Mouse (Mus musculus): Measurements from ENCODE around the gene Clec2h. TPM values are rescaled to one million over a fixed set of nuclear protein-coding genes. Genes with fewer than 3 reads are reported as not detected.
"Not testable (repeated sequence)": the region's sequence is repeated elsewhere in the genome, so short reads cannot be mapped to it uniquely, and the experiment has no call there.

Gene Clec2h
- polyA plus RNA-seq, 1 experiment from 2014 or later, result 1.4 TPM

DNA sequence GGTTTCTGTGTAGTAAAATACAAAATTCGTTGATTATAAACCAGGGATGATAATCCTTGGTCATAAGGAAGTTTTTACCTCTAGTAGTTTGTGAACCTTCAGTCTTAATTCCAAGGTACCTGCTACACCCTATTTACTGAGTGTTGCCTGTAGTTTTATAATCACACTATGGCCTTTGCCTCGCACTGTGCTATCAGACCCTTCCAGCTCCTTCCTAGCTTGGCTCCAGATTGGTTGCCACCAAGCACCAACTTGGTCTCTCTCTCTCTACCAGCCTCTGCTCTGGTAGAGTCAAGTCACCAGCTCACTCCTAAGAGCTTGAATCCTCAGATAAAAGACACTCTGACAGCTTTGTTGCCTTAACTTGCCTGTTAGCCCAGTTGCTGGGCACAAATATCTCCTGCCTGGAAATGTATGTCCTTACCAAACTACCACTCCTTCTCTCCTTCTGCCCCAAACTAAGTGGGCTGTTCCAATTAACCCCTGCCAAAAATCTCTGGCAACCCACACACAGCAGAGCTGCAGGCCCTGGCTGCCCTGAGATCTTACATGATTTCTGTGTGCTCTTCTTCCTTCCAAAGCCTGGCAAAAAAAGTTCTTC lies 21.0 kb upstream of the Clec2h start:
- Histone ChIP-seq H3K4me3 (ENCODE audit: low read length) (no peak overlapping the region), H3K4me2 (ENCODE audit: low read depth, low read length) (no peak overlapping the region), H3K4me1 (ENCODE audit: control insufficient read depth, insufficient read depth, low read length) (no peaks in the 10 kb centered on the region), H3K36me3 (ENCODE audit: control insufficient read depth, insufficient read depth) (no peaks in the 10 kb centered on the region), H3K9ac (ENCODE audit: low read length) (no peak overlapping the region), H3K27me3 (ENCODE audit: control insufficient read depth, insufficient read depth, low read length) (no peaks in the 10 kb centered on the region), H3K27ac (ENCODE audit: low read length) (no peak overlapping the region), H3K9me3 (replicated peaks; ENCODE audit: control insufficient read depth, low read length) (peaks cover 2% of the 10 kb centered on the region; the same call in 1 of the 2 replicates)
- no peak for ATAC-seq (replicated peaks; ENCODE audit: extremely low read depth, insufficient read depth, low FRiP score)
- WGBS, result 59% methylated on average over 2 of the region's 2 CpGs

DNA sequence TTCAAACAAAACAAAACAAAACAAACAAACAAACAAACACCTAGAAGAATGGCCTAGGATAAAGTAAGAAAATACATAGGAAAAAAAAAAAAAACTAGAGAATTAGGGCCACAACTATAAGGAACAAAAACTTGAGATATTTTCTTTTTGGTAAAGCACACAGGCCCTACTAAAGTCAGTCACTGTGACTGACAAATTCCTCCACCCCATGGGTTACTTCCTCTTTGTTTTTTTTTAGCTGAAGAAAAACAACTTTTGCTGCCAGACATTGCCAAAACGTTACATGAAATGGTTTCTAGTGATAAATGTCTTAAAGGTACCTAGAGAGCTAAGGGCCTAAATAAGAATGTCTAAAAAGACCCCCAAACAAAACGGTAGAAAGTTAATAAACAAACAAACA lies 18.2 kb upstream of the Clec2h start:
- no peak overlapping the region for H3K9ac ChIP-seq (ENCODE audit: low read length)
- no peak overlapping the region for H3K4me2 ChIP-seq (ENCODE audit: low read depth, low read length)
- 0 out of 2 replicates have a peak, but pooled peaks cover 2% of the 10 kb centered on the region for H3K4me1 ChIP-seq (ENCODE audit: control insufficient read depth, insufficient read depth, low read length)
- WGBS, result 48% methylated on average over 2 of the region's 2 CpGs
- H3K27me3 ChIP-seq (ENCODE audit: control insufficient read depth, insufficient read depth, low read length), result no peaks in the 10 kb centered on the region
- H3K4me3 ChIP-seq (ENCODE audit: low read length), result no peak overlapping the region
- no peak overlapping the region for H3K27ac ChIP-seq (ENCODE audit: low read length)
- no peak for ATAC-seq (replicated peaks; ENCODE audit: extremely low read depth, insufficient read depth, low FRiP score)
- H3K9me3 ChIP-seq (replicated peaks; ENCODE audit: control insufficient read depth, low read length), result no peaks in the 10 kb centered on the region
- H3K36me3 ChIP-seq (ENCODE audit: control insufficient read depth, insufficient read depth), result no peaks in the 10 kb centered on the region

DNA sequence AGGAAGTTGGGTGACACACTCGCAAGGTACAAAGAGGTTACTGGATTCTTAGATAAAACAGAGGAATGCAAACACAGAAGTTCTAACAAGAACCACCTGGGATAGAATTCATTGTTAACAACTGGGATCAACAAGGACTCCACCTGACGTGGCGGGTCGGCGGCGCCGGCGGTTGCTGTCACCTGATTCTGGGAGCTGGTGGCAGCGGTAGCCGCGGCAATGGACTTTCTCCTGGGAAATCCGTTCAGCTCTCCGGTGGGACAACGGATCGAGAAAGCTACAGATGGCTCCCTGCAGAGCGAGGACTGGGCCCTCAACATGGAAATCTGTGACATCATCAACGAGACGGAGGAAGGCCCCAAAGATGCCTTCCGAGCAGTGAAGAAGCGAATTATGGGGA lies 17.5 kb upstream of the Clec2h start:
- not testable (repeated sequence) for H3K4me3 ChIP-seq (ENCODE audit: low read length); H3K27me3 ChIP-seq (ENCODE audit: control insufficient read depth, insufficient read depth, low read length); H3K9ac ChIP-seq (ENCODE audit: low read length); H3K36me3 ChIP-seq (ENCODE audit: control insufficient read depth, insufficient read depth); ATAC-seq (replicated peaks; ENCODE audit: extremely low read depth, insufficient read depth, low FRiP score); H3K4me2 ChIP-seq (ENCODE audit: low read depth, low read length); H3K27ac ChIP-seq (ENCODE audit: low read length); H3K4me1 ChIP-seq (ENCODE audit: control insufficient read depth, insufficient read depth, low read length); H3K9me3 ChIP-seq (replicated peaks; ENCODE audit: control insufficient read depth, low read length)
- WGBS, result 94% methylated on average over 20 of the region's 20 CpGs

DNA sequence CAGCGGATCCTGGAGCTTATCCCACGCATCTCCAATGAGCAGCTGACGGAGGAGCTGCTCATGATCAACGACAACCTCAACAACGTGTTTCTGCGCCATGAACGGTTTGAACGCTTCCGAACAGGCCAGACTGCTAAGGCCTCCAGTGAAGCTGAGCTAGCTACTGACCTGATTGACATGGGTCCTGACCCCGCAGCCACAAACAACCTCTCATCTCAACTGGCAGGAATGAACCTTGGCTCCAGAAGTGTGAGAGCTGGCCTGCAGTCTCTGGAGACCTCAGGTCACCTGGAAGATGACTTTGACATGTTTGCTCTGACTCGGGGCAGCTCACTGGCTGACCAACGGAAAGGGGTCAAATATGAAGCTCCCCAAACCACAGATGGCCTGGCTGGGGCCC lies 16.5 kb upstream of the Clec2h start:
- H3K9me3 ChIP-seq (replicated peaks; ENCODE audit: control insufficient read depth, low read length); H3K9ac ChIP-seq (ENCODE audit: low read length); H3K27me3 ChIP-seq (ENCODE audit: control insufficient read depth, insufficient read depth, low read length); H3K4me1 ChIP-seq (ENCODE audit: control insufficient read depth, insufficient read depth, low read length); H3K4me2 ChIP-seq (ENCODE audit: low read depth, low read length); H3K27ac ChIP-seq (ENCODE audit: low read length); H3K36me3 ChIP-seq (ENCODE audit: control insufficient read depth, insufficient read depth); ATAC-seq (replicated peaks; ENCODE audit: extremely low read depth, insufficient read depth, low FRiP score); H3K4me3 ChIP-seq (ENCODE audit: low read length): not testable (repeated sequence)
- WGBS, result 88% methylated on average over 12 of the region's 12 CpGs

DNA sequence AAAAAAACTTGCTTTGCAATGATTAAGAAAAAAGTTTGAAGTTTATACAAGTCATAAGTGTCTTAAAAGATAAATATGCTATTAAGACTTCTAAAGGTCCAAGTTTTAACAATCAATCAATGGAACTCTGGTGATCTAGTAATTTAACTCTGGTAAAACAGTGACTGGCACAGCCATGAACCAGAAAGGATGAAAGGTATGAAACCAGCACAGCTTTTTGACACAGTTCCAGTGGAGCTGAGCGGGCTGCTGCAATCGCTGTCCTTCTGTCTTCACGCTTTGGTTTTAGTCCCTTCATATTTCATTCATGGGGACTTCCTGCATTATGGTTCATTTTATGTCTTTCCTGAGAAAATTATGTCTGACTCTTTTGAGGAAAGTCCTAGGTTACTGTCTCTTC lies 12.5 kb upstream of the Clec2h start:
- WGBS, result 83% methylated on average over 3 of the region's 3 CpGs
- Histone ChIP-seq H3K4me3 (ENCODE audit: low read length) (no peak overlapping the region), H3K4me1 (ENCODE audit: control insufficient read depth, insufficient read depth, low read length) (0 out of 2 replicates have a peak, but pooled peaks cover 2% of the 10 kb centered on the region), H3K4me2 (ENCODE audit: low read depth, low read length) (no peak overlapping the region), H3K36me3 (ENCODE audit: control insufficient read depth, insufficient read depth) (no peaks in the 10 kb centered on the region), H3K27me3 (ENCODE audit: control insufficient read depth, insufficient read depth, low read length) (no peaks in the 10 kb centered on the region), H3K27ac (ENCODE audit: low read length) (no peak overlapping the region), H3K9me3 (replicated peaks; ENCODE audit: control insufficient read depth, low read length) (no peaks in the 10 kb centered on the region), H3K9ac (ENCODE audit: low read length) (no peak overlapping the region)
- ATAC-seq (replicated peaks; ENCODE audit: extremely low read depth, insufficient read depth, low FRiP score), result no peak

- WGBS, result 67% methylated on average over 1 of the region's 1 CpGs
- no peak overlapping the region for H3K27ac ChIP-seq (ENCODE audit: low read length)
- H3K9ac ChIP-seq (ENCODE audit: low read length), result no peak overlapping the region
- no peaks in the 10 kb centered on the region for H3K9me3 ChIP-seq (replicated peaks; ENCODE audit: control insufficient read depth, low read length)
- H3K4me3 ChIP-seq (ENCODE audit: low read length), result no peak overlapping the region
- H3K4me1 ChIP-seq (ENCODE audit: control insufficient read depth, insufficient read depth, low read length), result 0 out of 2 replicates have a peak, but pooled peaks cover 2% of the 10 kb centered on the region
- no peaks in the 10 kb centered on the region for H3K36me3 ChIP-seq (ENCODE audit: control insufficient read depth, insufficient read depth)
- no peak for ATAC-seq (replicated peaks; ENCODE audit: extremely low read depth, insufficient read depth, low FRiP score)
- no peak overlapping the region for H3K4me2 ChIP-seq (ENCODE audit: low read depth, low read length)
- no peaks in the 10 kb centered on the region for H3K27me3 ChIP-seq (ENCODE audit: control insufficient read depth, insufficient read depth, low read length)
Measured at GRCm38 (mm10) chr6:128650187-128650586, 12.0 kb upstream of the Clec2h start.

- 77% methylated on average over 3 of the region's 7 CpGs for WGBS
- not testable (repeated sequence) for H3K36me3 ChIP-seq (ENCODE audit: control insufficient read depth, insufficient read depth); H3K9ac ChIP-seq (ENCODE audit: low read length); ATAC-seq (replicated peaks; ENCODE audit: extremely low read depth, insufficient read depth, low FRiP score); H3K4me3 ChIP-seq (ENCODE audit: low read length); H3K4me1 ChIP-seq (ENCODE audit: control insufficient read depth, insufficient read depth, low read length); H3K9me3 ChIP-seq (replicated peaks; ENCODE audit: control insufficient read depth, low read length); H3K4me2 ChIP-seq (ENCODE audit: low read depth, low read length); H3K27me3 ChIP-seq (ENCODE audit: control insufficient read depth, insufficient read depth, low read length); H3K27ac ChIP-seq (ENCODE audit: low read length)
Measured at GRCm38 (mm10) chr6:128650827-128651226, 11.4 kb upstream of the Clec2h start.

DNA sequence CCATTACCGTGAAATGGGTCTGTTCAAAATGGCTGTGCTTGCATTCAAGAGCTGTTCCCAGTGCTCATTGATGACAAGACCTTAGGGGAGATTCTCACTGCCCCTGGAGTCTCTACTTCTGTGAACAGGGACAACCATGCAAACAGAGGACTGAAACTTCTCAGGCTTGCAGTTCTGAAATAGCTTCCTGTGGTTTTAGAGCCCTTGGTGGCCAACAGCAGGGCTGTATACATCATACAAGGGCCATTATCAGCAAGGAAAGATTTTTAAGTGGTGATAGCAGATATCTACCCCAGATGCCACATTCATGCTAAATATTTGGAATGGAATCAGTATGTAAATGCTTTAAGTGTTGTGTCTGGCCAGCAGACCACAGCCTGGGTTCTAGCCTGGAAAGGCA lies 9.2 kb upstream of the Clec2h start:
- Histone ChIP-seq H3K36me3 (ENCODE audit: control insufficient read depth, insufficient read depth) (no peaks in the 10 kb centered on the region), H3K9ac (ENCODE audit: low read length) (no peak overlapping the region), H3K4me3 (ENCODE audit: low read length) (no peak overlapping the region), H3K27ac (ENCODE audit: low read length) (no peak overlapping the region), H3K9me3 (replicated peaks; ENCODE audit: control insufficient read depth, low read length) (no peaks in the 10 kb centered on the region), H3K4me2 (ENCODE audit: low read depth, low read length) (no peak overlapping the region), H3K27me3 (ENCODE audit: control insufficient read depth, insufficient read depth, low read length) (no peaks in the 10 kb centered on the region), H3K4me1 (ENCODE audit: control insufficient read depth, insufficient read depth, low read length) (0 out of 2 replicates have a peak, but pooled peaks cover 2% of the 10 kb centered on the region)
- no peak for ATAC-seq (replicated peaks; ENCODE audit: extremely low read depth, insufficient read depth, low FRiP score)
- 94% methylated on average over 1 of the region's 1 CpGs for WGBS

DNA sequence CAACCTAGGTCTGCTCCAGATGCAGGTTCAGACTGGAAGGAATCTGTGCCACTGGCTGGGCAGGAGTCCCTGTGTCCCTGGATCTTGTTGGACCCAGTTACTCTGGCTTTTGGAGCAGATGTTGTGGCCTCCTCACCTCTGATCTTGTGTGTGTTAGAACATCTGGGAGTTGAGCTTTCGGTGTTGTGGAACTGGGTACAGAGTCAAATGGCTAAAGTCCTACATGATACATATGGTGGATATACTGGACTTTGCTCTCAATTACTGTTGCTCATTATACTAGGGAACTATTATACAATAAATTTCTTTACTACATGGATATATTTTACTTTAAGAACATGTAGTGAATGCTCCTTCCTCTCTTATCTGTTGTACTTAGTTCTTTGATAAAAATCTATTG lies 936 bp upstream of the Clec2h start:
- H3K36me3 ChIP-seq (ENCODE audit: control insufficient read depth, insufficient read depth), result no peaks in the 10 kb centered on the region
- ATAC-seq (replicated peaks; ENCODE audit: extremely low read depth, insufficient read depth, low FRiP score), result no peak
- H3K27me3 ChIP-seq (ENCODE audit: control insufficient read depth, insufficient read depth, low read length), result no peaks in the 10 kb centered on the region
- H3K4me1 ChIP-seq (ENCODE audit: control insufficient read depth, insufficient read depth, low read length), result no peaks in the 10 kb centered on the region
- no peak overlapping the region for H3K27ac ChIP-seq (ENCODE audit: low read length)
- H3K4me3 ChIP-seq (ENCODE audit: low read length), result no peak overlapping the region
- WGBS, result 94% methylated on average over 1 of the region's 1 CpGs
- no peak overlapping the region for H3K4me2 ChIP-seq (ENCODE audit: low read depth, low read length)
- H3K9ac ChIP-seq (ENCODE audit: low read length), result no peak overlapping the region
- no peaks in the 10 kb centered on the region for H3K9me3 ChIP-seq (replicated peaks; ENCODE audit: control insufficient read depth, low read length)

All from heart, embryonic 16.5 days (tissue).